Mouse (Mus musculus): ENCODE measurements around the gene Kdelr2.
A peak's percentile ranks its signal among the peaks of the same experiment; 100 is the strongest.

The Kdelr2 gene

GRCm38 (mm10) chr5:143401556-143401955, 2.1 kb upstream of the Kdelr2 start:
- no peak for DNase-seq (ENCODE audit: low read depth)

- DNase-seq (ENCODE audit: low read depth) = no peak
These were observed 701 bp downstream of the Kdelr2 start for GRCm38 (mm10) chr5:143404148-143404930.

GRCm38 (mm10) chr5:143405200-143405599, 1.6 kb downstream of the Kdelr2 start:
- DNase-seq (ENCODE audit: low read depth) = no peak

GRCm38 (mm10) chr5:143406548-143406947, 2.9 kb downstream of the Kdelr2 start:
- no peak for DNase-seq (ENCODE audit: low read depth)

- DNase-seq (ENCODE audit: low read depth) = peak; percentile 65
These were observed 5.6 kb downstream of the Kdelr2 start for GRCm38 (mm10) chr5:143409239-143409638.

- no peak for DNase-seq (ENCODE audit: low read depth)
These were observed 7.3 kb downstream of the Kdelr2 start for GRCm38 (mm10) chr5:143410841-143411395.

GRCm38 (mm10) chr5:143421484-143421883, 17.8 kb downstream of the Kdelr2 start:
- DNase-seq (ENCODE audit: low read depth) = no peak

- DNase-seq (ENCODE audit: low read depth) = no peak
These were observed 19.4 kb downstream of the Kdelr2 start for GRCm38 (mm10) chr5:143422990-143423389.

- DNase-seq (ENCODE audit: low read depth) = peak; percentile 60
These were observed 20.4 kb downstream of the Kdelr2 start for GRCm38 (mm10) chr5:143423899-143424519.

GRCm38 (mm10) chr5:143434421-143434820, 30.8 kb downstream of the Kdelr2 start:
- DNase-seq (ENCODE audit: low read depth) = peak; percentile 65

GRCm38 (mm10) chr5:143441298-143441697, 37.7 kb downstream of the Kdelr2 start:
- no peak for DNase-seq (ENCODE audit: low read depth)

GRCm38 (mm10) chr5:143441753-143442152, 38.1 kb downstream of the Kdelr2 start:
- no peak for DNase-seq (ENCODE audit: low read depth)

GRCm38 (mm10) chr5:143463671-143464070, 60.0 kb downstream of the Kdelr2 start:
- DNase-seq (ENCODE audit: low read depth) = no peak

- peak; percentile 82 for DNase-seq (ENCODE audit: low read depth)
These were observed 60.6 kb downstream of the Kdelr2 start, which contains the start of gene Daglb for GRCm38 (mm10) chr5:143464100-143464756. TSS of gene Daglb (plus strand) at chr5:143464584.

- no peak for DNase-seq (ENCODE audit: low read depth)
These were observed 61.1 kb downstream of the Kdelr2 start for GRCm38 (mm10) chr5:143464757-143465118.

- DNase-seq (ENCODE audit: low read depth) = peak; percentile 54
These were observed 61.8 kb downstream of the Kdelr2 start for GRCm38 (mm10) chr5:143465156-143466085.

GRCm38 (mm10) chr5:143466891-143467669, 63.4 kb downstream of the Kdelr2 start:
- DNase-seq (ENCODE audit: low read depth) = no peak

- DNase-seq (ENCODE audit: low read depth) = no peak
These were observed 64.3 kb downstream of the Kdelr2 start for GRCm38 (mm10) chr5:143467931-143468330.

GRCm38 (mm10) chr5:143469628-143470027, 66.0 kb downstream of the Kdelr2 start:
- DNase-seq (ENCODE audit: low read depth) = no peak

- no peak for DNase-seq (ENCODE audit: low read depth)
These were observed 67.0 kb downstream of the Kdelr2 start for GRCm38 (mm10) chr5:143470421-143471164.
